Mouse (Mus musculus): ENCODE results near the gene Nop10. TPM values are rescaled to one million over a fixed set of nuclear protein-coding genes. Genes with fewer than 3 reads are reported as not detected.
A peak's percentile ranks its signal among the peaks of the same experiment; 100 is the strongest.
"Not testable (repeated sequence)": the region's sequence is repeated elsewhere in the genome, so short reads cannot be mapped to it uniquely, and the experiment has no call there.

The Nop10 gene
- polyA plus RNA-seq, 1 experiment from 2014 or later = 224 TPM

GRCm38 (mm10) chr2:112267547-112268269 lies 6.0 kb downstream of the Nop10 start:
- Histone ChIP-seq H3K9me3 (no peaks in the 10 kb centered on the region), H3K27me3 (ENCODE audit: poor library complexity, severe bottlenecking) (no peaks in the 10 kb centered on the region), H3K4me3 (no peak overlapping the region; the same call in 1 of the 2 replicates), H3K36me3 (replicated peaks) (peaks cover 4% of the 10 kb centered on the region; the same call in 1 of the 2 replicates), H3K27ac (no peak overlapping the region), H3K4me1 (peaks cover 34% of the 10 kb centered on the region)
- WGBS = 87% methylated on average over 8 of the region's 8 CpGs
- no peak for DNase-seq (ENCODE audit: extremely low spot score, low spot score)

GRCm38 (mm10) chr2:112270011-112270410 lies 8.3 kb downstream of the Nop10 start:
- peaks cover 21% of the 10 kb centered on the region for H3K4me1 ChIP-seq
- whole genome bisulfite sequencing = 95% methylated on average over 2 of the region's 2 CpGs
- no peak for DNase-seq (ENCODE audit: extremely low spot score, low spot score)
- no peak overlapping the region for H3K4me3 ChIP-seq
- no peak overlapping the region for H3K27ac ChIP-seq
- H3K9me3 ChIP-seq = no peaks in the 10 kb centered on the region
- no peaks in the 10 kb centered on the region for H3K36me3 ChIP-seq (replicated peaks)
- no peaks in the 10 kb centered on the region for H3K27me3 ChIP-seq (ENCODE audit: poor library complexity, severe bottlenecking)

- Histone ChIP-seq H3K4me1 (no peaks in the 10 kb centered on the region; the same call in 1 of the 2 replicates), H3K9me3 (no peaks in the 10 kb centered on the region), H3K27me3 (ENCODE audit: poor library complexity, severe bottlenecking) (no peaks in the 10 kb centered on the region), H3K36me3 (replicated peaks) (no peaks in the 10 kb centered on the region), H3K4me3 (no peak overlapping the region), H3K27ac (no peak overlapping the region)
- WGBS = 97% methylated on average over 2 of the region's 2 CpGs
- no peak for DNase-seq (ENCODE audit: extremely low spot score, low spot score)
Measured at GRCm38 (mm10) chr2:112272909-112273308, 11.2 kb downstream of the Nop10 start.

- Histone ChIP-seq H3K4me3 (no peak overlapping the region), H3K27ac (no peak overlapping the region), H3K9me3 (no peaks in the 10 kb centered on the region), H3K36me3 (replicated peaks) (no peaks in the 10 kb centered on the region), H3K27me3 (ENCODE audit: poor library complexity, severe bottlenecking) (no peaks in the 10 kb centered on the region), H3K4me1 (no peaks in the 10 kb centered on the region; the same call in 1 of the 2 replicates)
- WGBS = 92% methylated on average over 6 of the region's 6 CpGs
- DNase-seq (ENCODE audit: extremely low spot score, low spot score) = no peak
Measured at GRCm38 (mm10) chr2:112273474-112273873, 11.7 kb downstream of the Nop10 start.

- Histone ChIP-seq H3K36me3 (replicated peaks) (no peaks in the 10 kb centered on the region), H3K4me1 (no peaks in the 10 kb centered on the region), H3K9me3 (no peaks in the 10 kb centered on the region), H3K27ac (no peak overlapping the region), H3K4me3 (no peak overlapping the region), H3K27me3 (ENCODE audit: poor library complexity, severe bottlenecking) (no peaks in the 10 kb centered on the region)
- WGBS = 94% methylated on average over 3 of the region's 3 CpGs
- DNase-seq (ENCODE audit: extremely low spot score, low spot score) = no peak
Measured at GRCm38 (mm10) chr2:112276870-112277269, 15.1 kb downstream of the Nop10 start.

- H3K4me1 ChIP-seq = peaks cover 19% of the 10 kb centered on the region
- H3K27me3 ChIP-seq (ENCODE audit: poor library complexity, severe bottlenecking) = no peaks in the 10 kb centered on the region
- H3K27ac ChIP-seq = no peak overlapping the region
- H3K4me3 ChIP-seq = no peak overlapping the region
- no peaks in the 10 kb centered on the region for H3K9me3 ChIP-seq
- no peaks in the 10 kb centered on the region for H3K36me3 ChIP-seq (replicated peaks)
- WGBS = 98% methylated on average over 1 of the region's 1 CpGs
- no peak for DNase-seq (ENCODE audit: extremely low spot score, low spot score)
Measured at GRCm38 (mm10) chr2:112282846-112283245, 21.1 kb downstream of the Nop10 start.

- Histone ChIP-seq H3K9me3 (no peaks in the 10 kb centered on the region), H3K27ac (peak overlapping the region; percentile 81), H3K4me1 (peaks cover 19% of the 10 kb centered on the region), H3K27me3 (ENCODE audit: poor library complexity, severe bottlenecking) (no peaks in the 10 kb centered on the region), H3K36me3 (replicated peaks) (no peaks in the 10 kb centered on the region), H3K4me3 (peak overlapping the region; percentile 61)
- WGBS = 2% methylated on average over 21 of the region's 21 CpGs
- DNase-seq (ENCODE audit: extremely low spot score, low spot score) = peak; percentile 46
Measured at GRCm38 (mm10) chr2:112284363-112285030, 22.8 kb downstream of the Nop10 start.

GRCm38 (mm10) chr2:112285031-112285390 lies 23.3 kb downstream of the Nop10 start:
- no peaks in the 10 kb centered on the region for H3K36me3 ChIP-seq (replicated peaks)
- no peaks in the 10 kb centered on the region for H3K27me3 ChIP-seq (ENCODE audit: poor library complexity, severe bottlenecking)
- H3K27ac ChIP-seq = no peak overlapping the region
- H3K9me3 ChIP-seq = no peaks in the 10 kb centered on the region
- DNase-seq (ENCODE audit: extremely low spot score, low spot score) = no peak
- peak overlapping the region; percentile 61 for H3K4me3 ChIP-seq
- H3K4me1 ChIP-seq = peaks cover 19% of the 10 kb centered on the region
- 65% methylated on average over 6 of the region's 6 CpGs for WGBS

- H3K27me3 ChIP-seq (ENCODE audit: poor library complexity, severe bottlenecking); H3K4me3 ChIP-seq; H3K27ac ChIP-seq; H3K9me3 ChIP-seq; DNase-seq (ENCODE audit: extremely low spot score, low spot score); H3K36me3 ChIP-seq (replicated peaks): not testable (repeated sequence)
- WGBS = 90% methylated on average over 1 of the region's 1 CpGs
- H3K4me1 ChIP-seq = peaks cover 19% of the 10 kb centered on the region
Measured at GRCm38 (mm10) chr2:112286062-112286461, 24.3 kb downstream of the Nop10 start.

GRCm38 (mm10) chr2:112287059-112287458 lies 25.3 kb downstream of the Nop10 start:
- Histone ChIP-seq H3K4me1 (peaks cover 19% of the 10 kb centered on the region), H3K27ac (no peak overlapping the region)
- 66% methylated on average over 4 of the region's 4 CpGs for WGBS

GRCm38 (mm10) chr2:112289507-112289906 lies 27.8 kb downstream of the Nop10 start:
- no peak overlapping the region for H3K27ac ChIP-seq
- WGBS = 94% methylated on average over 3 of the region's 3 CpGs
- peaks cover 12% of the 10 kb centered on the region for H3K4me1 ChIP-seq
- no peaks in the 10 kb centered on the region for H3K27me3 ChIP-seq (ENCODE audit: poor library complexity, severe bottlenecking)
- H3K4me3 ChIP-seq = no peak overlapping the region
- no peaks in the 10 kb centered on the region for H3K9me3 ChIP-seq
- H3K36me3 ChIP-seq (replicated peaks) = no peaks in the 10 kb centered on the region
- no peak for DNase-seq (ENCODE audit: extremely low spot score, low spot score)

More at GRCm38 (mm10) chr2:112287059-112287458, 25.3 kb downstream of the Nop10 start:
- Histone ChIP-seq H3K36me3 (replicated peaks) (no peaks in the 10 kb centered on the region), H3K9me3 (no peaks in the 10 kb centered on the region), H3K4me3 (no peak overlapping the region), H3K27me3 (ENCODE audit: poor library complexity, severe bottlenecking) (no peaks in the 10 kb centered on the region)
- DNase-seq (ENCODE audit: extremely low spot score, low spot score) = no peak

GRCm38 (mm10) chr2:112292823-112293222 lies 31.1 kb downstream of the Nop10 start:
- Histone ChIP-seq H3K9me3 (no peaks in the 10 kb centered on the region), H3K27me3 (ENCODE audit: poor library complexity, severe bottlenecking) (no peaks in the 10 kb centered on the region), H3K4me1 (no peaks in the 10 kb centered on the region), H3K27ac (no peak overlapping the region), H3K36me3 (replicated peaks) (no peaks in the 10 kb centered on the region), H3K4me3 (no peak overlapping the region)
- WGBS = 93% methylated on average over 2 of the region's 2 CpGs
- no peak for DNase-seq (ENCODE audit: extremely low spot score, low spot score)

GRCm38 (mm10) chr2:112296211-112296610 lies 34.5 kb downstream of the Nop10 start:
- H3K9me3 ChIP-seq = no peaks in the 10 kb centered on the region
- H3K27ac ChIP-seq = no peak overlapping the region
- no peak for DNase-seq (ENCODE audit: extremely low spot score, low spot score)
- H3K4me3 ChIP-seq = no peak overlapping the region
- H3K36me3 ChIP-seq (replicated peaks) = no peaks in the 10 kb centered on the region
- H3K4me1 ChIP-seq = no peaks in the 10 kb centered on the region
- WGBS = 88% methylated on average over 3 of the region's 3 CpGs
- H3K27me3 ChIP-seq (ENCODE audit: poor library complexity, severe bottlenecking) = no peaks in the 10 kb centered on the region

Data from forebrain, embryonic 10.5 days (tissue).